Mouse (Mus musculus): ENCODE results near the gene Ndufs1. TPM values are rescaled to one million over a fixed set of nuclear protein-coding genes. Genes with fewer than 3 reads are reported as not detected.

Gene Ndufs1
- polyA plus RNA-seq (2015; fragmentation: Nextera tagmentation; extraction: Ambion mirVana): 143 and 145 TPM in 2 replicates

DNA sequence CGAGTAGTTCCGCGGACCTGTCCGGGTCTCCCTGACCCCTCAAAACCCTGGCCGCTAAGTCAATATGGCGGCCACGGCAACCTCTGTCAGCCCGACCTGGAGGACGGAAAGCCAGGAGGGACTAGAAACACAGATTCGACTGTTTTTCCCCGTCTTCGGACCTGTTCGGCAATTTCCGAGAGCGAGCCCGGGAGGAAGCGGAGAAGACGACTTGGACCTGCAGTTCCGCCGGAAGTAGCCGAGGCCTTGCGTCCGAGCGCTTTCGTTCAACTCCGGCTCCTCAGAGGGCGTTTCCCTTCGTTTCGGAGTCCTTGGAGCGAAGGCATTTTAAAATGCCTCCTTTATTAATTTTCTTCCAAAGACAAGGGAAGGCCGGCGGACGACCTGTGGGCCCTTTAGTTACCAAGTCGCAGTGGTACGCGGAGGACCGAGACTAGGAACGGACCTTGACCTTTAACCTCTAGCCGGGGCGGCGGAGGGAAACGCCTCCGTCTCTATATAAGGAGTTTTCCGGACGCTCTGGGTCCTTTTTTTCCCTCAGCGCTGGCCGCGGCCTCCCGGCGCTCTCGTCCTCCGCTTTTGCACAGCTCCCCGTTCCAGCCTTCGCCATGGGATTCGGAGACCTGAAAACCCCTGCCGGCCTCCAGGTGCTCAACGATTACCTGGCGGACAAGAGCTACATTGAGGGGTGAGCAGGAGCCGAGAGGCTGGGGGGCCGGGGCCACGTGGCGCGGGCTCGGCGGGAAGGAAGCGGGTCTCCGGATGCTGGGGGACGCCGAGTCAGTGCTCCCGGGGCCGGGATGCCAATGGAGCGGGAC, at the start of gene Ndufs1, which contains the start of gene Eef1b2:
TSS of gene Ndufs1 (minus strand) at position 230 of the 818 bp plus-strand sequence.
TSS of gene Eef1b2 (plus strand) at position 222 of the 818 bp plus-strand sequence.
- H3K4me3 ChIP-seq: peak within 1 kb of the TSS; percentile 64
- H3K27me3 ChIP-seq: no peaks in the 10 kb centered on the region
- peak; percentile 92 for ATAC-seq (ENCODE audit: low read depth)
- H3K36me3 ChIP-seq: peaks cover 27% of the 10 kb centered on the region
- H3K4me2 ChIP-seq: peak within 1 kb of the TSS; percentile 80
- no peaks in the 10 kb centered on the region for H3K9me3 ChIP-seq
- peak within 1 kb of the TSS; percentile 86 for H3K9ac ChIP-seq
- peak within 1 kb of the TSS; percentile 89 for H3K27ac ChIP-seq (replicated peaks)
- WGBS: under 1% methylated on average over 72 of the region's 72 CpGs
- peaks cover 26% of the 10 kb centered on the region for H3K4me1 ChIP-seq (replicated peaks)

- H3K27ac ChIP-seq (replicated peaks): no peak overlapping the region
- H3K4me1 ChIP-seq (replicated peaks): no peaks in the 10 kb centered on the region
- 14% methylated on average over 7 of the region's 7 CpGs for WGBS
- H3K4me2 ChIP-seq: no peak overlapping the region
- H3K9me3 ChIP-seq: no peaks in the 10 kb centered on the region
- no peaks in the 10 kb centered on the region for H3K27me3 ChIP-seq
- H3K36me3 ChIP-seq: no peaks in the 10 kb centered on the region
- H3K4me3 ChIP-seq: no peak overlapping the region
- H3K9ac ChIP-seq: no peak overlapping the region
- no peak for ATAC-seq (ENCODE audit: low read depth)
These were observed 49.3 kb upstream of the Ndufs1 start for GRCm38 (mm10) chr1:63225890-63226289.

DNA sequence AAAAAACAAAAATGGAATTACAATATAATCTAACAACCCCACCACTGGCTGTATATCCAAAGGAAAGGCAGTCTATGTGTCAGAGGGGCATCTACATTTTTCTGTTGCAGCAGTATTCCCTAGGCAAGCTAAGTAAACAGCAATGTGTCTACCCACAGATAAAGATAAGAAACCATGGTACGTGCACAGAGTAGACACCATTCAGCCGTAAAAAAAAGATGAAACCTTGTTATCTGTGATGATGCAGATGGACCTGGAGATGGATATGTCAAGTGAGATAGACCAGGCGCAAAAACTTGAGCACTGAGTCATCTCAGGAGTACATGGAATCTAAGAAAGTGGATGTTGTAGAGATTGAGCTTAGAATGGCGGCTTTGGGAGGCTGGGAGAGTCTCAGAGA, 48.4 kb upstream of the Ndufs1 start:
- no peaks in the 10 kb centered on the region for H3K4me1 ChIP-seq (replicated peaks)
- H3K9me3 ChIP-seq: no peaks in the 10 kb centered on the region
- H3K4me3 ChIP-seq: no peak overlapping the region
- no peak overlapping the region for H3K9ac ChIP-seq
- no peaks in the 10 kb centered on the region for H3K27me3 ChIP-seq
- H3K27ac ChIP-seq (replicated peaks): no peak overlapping the region
- H3K4me2 ChIP-seq: no peak overlapping the region
- ATAC-seq (ENCODE audit: low read depth): no peak
- no peaks in the 10 kb centered on the region for H3K36me3 ChIP-seq
- WGBS: 89% methylated on average over 4 of the region's 4 CpGs

DNA sequence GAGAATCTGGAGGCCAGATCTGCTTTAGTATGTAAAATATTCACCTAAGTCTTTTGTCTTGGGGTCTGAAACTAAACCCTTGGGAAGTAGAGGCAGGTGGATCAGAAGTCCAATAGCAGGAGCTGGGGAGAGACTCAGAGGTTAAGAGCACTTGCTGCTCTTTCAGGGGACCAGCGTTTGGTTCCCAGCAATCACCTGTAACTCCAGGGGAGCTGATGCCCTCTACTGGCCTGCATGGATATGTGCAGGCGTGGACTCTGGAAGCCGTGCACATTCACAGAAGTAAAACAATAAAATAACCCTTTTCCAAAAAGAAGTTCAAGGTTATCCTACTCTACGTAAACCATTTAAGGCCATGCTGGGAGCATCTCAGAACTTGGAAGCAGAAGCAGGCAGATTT, 42.6 kb upstream of the Ndufs1 start:
- Histone ChIP-seq H3K9me3 (no peaks in the 10 kb centered on the region), H3K4me1 (replicated peaks) (peaks cover 8% of the 10 kb centered on the region), H3K36me3 (no peaks in the 10 kb centered on the region), H3K4me2 (no peak overlapping the region), H3K27ac (replicated peaks) (no peak overlapping the region), H3K27me3 (no peaks in the 10 kb centered on the region), H3K9ac (no peak overlapping the region), H3K4me3 (no peak overlapping the region)
- 96% methylated on average over 4 of the region's 4 CpGs for WGBS
- ATAC-seq (ENCODE audit: low read depth): no peak

- Histone ChIP-seq H3K4me2 (no peak overlapping the region), H3K4me1 (replicated peaks) (peaks cover 18% of the 10 kb centered on the region), H3K4me3 (no peak overlapping the region), H3K9me3 (no peaks in the 10 kb centered on the region), H3K9ac (no peak overlapping the region), H3K27ac (replicated peaks) (0 out of 2 replicates have a peak overlapping the region, but pooled peaks have one; percentile 42), H3K27me3 (no peaks in the 10 kb centered on the region), H3K36me3 (no peaks in the 10 kb centered on the region)
- no peak for ATAC-seq (ENCODE audit: low read depth)
- whole genome bisulfite sequencing: 36% methylated on average over 7 of the region's 7 CpGs
These were observed 38.0 kb upstream of the Ndufs1 start for GRCm38 (mm10) chr1:63214631-63215030.

DNA sequence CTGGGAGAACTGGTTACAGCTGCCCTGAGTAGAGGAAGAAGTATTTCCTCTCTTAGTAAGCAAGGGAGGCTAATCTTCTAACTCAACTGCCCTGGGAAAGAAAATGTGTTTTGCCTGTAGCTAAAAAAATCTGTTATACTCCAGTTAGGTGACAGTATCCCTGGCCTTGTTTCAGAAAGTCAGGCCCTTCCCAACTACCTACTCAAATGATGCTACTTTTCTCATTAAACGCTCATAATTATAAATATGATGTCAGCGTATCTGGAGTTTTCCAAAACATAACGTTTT, 37.6 kb upstream of the Ndufs1 start, which contains the start of gene Gpr1:
TSS of gene Gpr1 (minus strand) at position 273 of the 288 bp plus-strand sequence.
- Histone ChIP-seq H3K4me3 (peak within 1 kb of the TSS; percentile 6), H3K9ac (peak within 1 kb of the TSS; percentile 26; the same call in 1 of the 2 replicates), H3K27me3 (no peaks in the 10 kb centered on the region), H3K4me1 (replicated peaks) (peaks cover 18% of the 10 kb centered on the region), H3K4me2 (peak within 1 kb of the TSS; percentile 46), H3K9me3 (no peaks in the 10 kb centered on the region), H3K27ac (replicated peaks) (peak within 1 kb of the TSS; percentile 42; the same call in 1 of the 2 replicates), H3K36me3 (no peaks in the 10 kb centered on the region)
- no peak for ATAC-seq (ENCODE audit: low read depth)
- 35% methylated on average over 3 of the region's 3 CpGs for WGBS

GRCm38 (mm10) chr1:63213478-63214270, 37.0 kb upstream of the Ndufs1 start:
- H3K27ac ChIP-seq (replicated peaks): peak overlapping the region; percentile 42; the same call in 1 of the 2 replicates
- H3K9me3 ChIP-seq: no peaks in the 10 kb centered on the region
- 19% methylated on average over 22 of the region's 22 CpGs for WGBS
- H3K36me3 ChIP-seq: no peaks in the 10 kb centered on the region
- H3K9ac ChIP-seq: peak overlapping the region; percentile 26; the same call in 1 of the 2 replicates
- 0 out of 2 replicates have a peak, but pooled peaks have one; percentile 32 for ATAC-seq (ENCODE audit: low read depth)
- peak overlapping the region; percentile 46 for H3K4me2 ChIP-seq
- peaks cover 18% of the 10 kb centered on the region for H3K4me1 ChIP-seq (replicated peaks)
- H3K27me3 ChIP-seq: no peaks in the 10 kb centered on the region
- peak overlapping the region; percentile 6 for H3K4me3 ChIP-seq

DNA sequence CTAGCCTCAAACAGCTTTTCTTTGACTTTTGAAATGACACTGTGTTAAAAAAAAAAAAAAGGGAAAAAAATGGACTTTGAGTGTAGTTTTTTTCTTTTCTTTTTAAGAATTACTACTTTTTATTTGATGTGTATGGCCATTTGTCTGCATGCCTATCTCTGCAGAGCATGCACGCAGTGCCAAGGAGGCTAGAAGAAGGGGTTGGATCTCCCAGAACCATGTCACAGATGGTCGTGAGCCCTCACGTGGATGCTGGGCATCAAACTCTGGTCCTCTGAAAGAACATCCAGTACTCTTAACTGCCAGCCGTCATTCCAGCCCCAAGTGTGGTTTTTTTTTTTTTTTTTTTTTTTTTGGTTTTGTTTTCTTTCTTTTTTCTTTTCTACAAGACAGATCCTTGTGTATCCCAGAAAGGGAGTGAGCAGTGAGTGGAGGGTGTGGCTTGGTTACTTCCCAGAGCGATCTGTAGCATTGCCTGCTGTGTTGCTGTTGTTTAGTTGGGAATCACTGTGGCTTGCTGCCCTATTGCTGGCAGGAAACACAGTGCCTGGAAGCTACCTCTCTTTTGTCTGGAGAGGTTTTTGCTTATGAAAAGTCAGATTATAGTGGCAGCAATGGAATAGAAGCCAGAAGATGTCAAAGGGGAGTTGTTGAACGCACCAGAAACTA, 33.4 kb upstream of the Ndufs1 start:
- no peaks in the 10 kb centered on the region for H3K9me3 ChIP-seq
- no peaks in the 10 kb centered on the region for H3K27me3 ChIP-seq
- peaks cover 18% of the 10 kb centered on the region for H3K4me1 ChIP-seq (replicated peaks)
- no peak overlapping the region for H3K27ac ChIP-seq (replicated peaks)
- no peaks in the 10 kb centered on the region for H3K36me3 ChIP-seq
- 23% methylated on average over 6 of the region's 6 CpGs for WGBS
- no peak overlapping the region for H3K4me2 ChIP-seq
- ATAC-seq (ENCODE audit: low read depth): no peak
- no peak overlapping the region for H3K4me3 ChIP-seq
- no peak overlapping the region for H3K9ac ChIP-seq

GRCm38 (mm10) chr1:63207607-63208006, 31.0 kb upstream of the Ndufs1 start:
- no peak overlapping the region for H3K4me2 ChIP-seq
- 81% methylated on average over 3 of the region's 3 CpGs for WGBS
- H3K4me3 ChIP-seq: no peak overlapping the region

GRCm38 (mm10) chr1:63204660-63205394, 28.2 kb upstream of the Ndufs1 start:
- peak; percentile 44; the same call in 1 of the 2 replicates for ATAC-seq (ENCODE audit: low read depth)
- H3K27ac ChIP-seq (replicated peaks): peak overlapping the region; percentile 81
- H3K36me3 ChIP-seq: no peaks in the 10 kb centered on the region
- no peaks in the 10 kb centered on the region for H3K27me3 ChIP-seq
- H3K4me3 ChIP-seq: no peak overlapping the region
- H3K4me1 ChIP-seq (replicated peaks): peaks cover 17% of the 10 kb centered on the region
- peaks cover 6% of the 10 kb centered on the region; the same call in 1 of the 2 replicates for H3K9me3 ChIP-seq
- H3K9ac ChIP-seq: no peak overlapping the region
- 29% methylated on average over 7 of the region's 7 CpGs for WGBS
- H3K4me2 ChIP-seq: no peak overlapping the region

More at GRCm38 (mm10) chr1:63207607-63208006, 31.0 kb upstream of the Ndufs1 start:
- Histone ChIP-seq H3K9ac (no peak overlapping the region), H3K36me3 (no peaks in the 10 kb centered on the region), H3K9me3 (no peaks in the 10 kb centered on the region), H3K4me1 (replicated peaks) (peaks cover 17% of the 10 kb centered on the region), H3K27ac (replicated peaks) (no peak overlapping the region), H3K27me3 (no peaks in the 10 kb centered on the region)
- ATAC-seq (ENCODE audit: low read depth): no peak

- peaks cover 6% of the 10 kb centered on the region; the same call in 1 of the 2 replicates for H3K9me3 ChIP-seq
- H3K9ac ChIP-seq: no peak overlapping the region
These were observed 27.5 kb upstream of the Ndufs1 start for GRCm38 (mm10) chr1:63203950-63204659.

More at GRCm38 (mm10) chr1:63203950-63204659, 27.5 kb upstream of the Ndufs1 start:
- no peaks in the 10 kb centered on the region for H3K27me3 ChIP-seq
- no peak overlapping the region for H3K4me3 ChIP-seq
- peak overlapping the region; percentile 81 for H3K27ac ChIP-seq (replicated peaks)
- peaks cover 17% of the 10 kb centered on the region for H3K4me1 ChIP-seq (replicated peaks)
- peak; percentile 85 for ATAC-seq (ENCODE audit: low read depth)
- H3K36me3 ChIP-seq: no peaks in the 10 kb centered on the region
- no peak overlapping the region for H3K4me2 ChIP-seq
- WGBS: 6% methylated on average over 7 of the region's 7 CpGs
